Mouse (Mus musculus): ENCODE data around the gene Gna12. TPM values are rescaled to one million over a fixed set of nuclear protein-coding genes. Genes with fewer than 3 reads are reported as not detected.

The Gna12 gene
- polyA plus RNA-seq, 1 experiment from 2014 or later = 49.7 TPM

DNA sequence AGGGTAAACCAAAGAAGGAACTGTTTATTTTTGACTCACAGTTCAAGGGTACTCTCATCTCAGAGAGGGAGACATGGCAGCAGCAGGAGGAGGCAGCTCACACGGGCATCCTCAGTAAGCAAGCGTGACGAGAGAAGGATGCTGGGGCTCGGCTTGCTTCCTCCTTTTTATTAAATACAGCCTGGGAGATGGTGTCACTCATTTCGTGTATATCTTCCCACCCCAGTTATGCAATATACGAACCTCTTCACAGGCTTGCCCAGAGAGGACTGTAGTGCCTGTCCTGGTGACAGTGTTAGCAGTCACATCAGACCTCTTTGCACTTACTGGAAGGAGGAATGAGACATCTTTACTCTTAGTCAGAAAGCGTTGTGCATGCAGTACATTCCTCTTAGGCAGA is 109.5 kb downstream of the Gna12 start:
- H3K27ac ChIP-seq (ENCODE audit: low read depth, low read length) = no peak overlapping the region
- no peaks in the 10 kb centered on the region for H3K9me3 ChIP-seq (ENCODE audit: control insufficient read depth, low read length)
- H3K4me1 ChIP-seq (replicated peaks; ENCODE audit: control insufficient read depth, insufficient read depth, low read length) = no peaks in the 10 kb centered on the region
- H3K27me3 ChIP-seq (ENCODE audit: control insufficient read depth, insufficient read depth, low read length) = no peaks in the 10 kb centered on the region
- WGBS = 83% methylated on average over 7 of the region's 7 CpGs
- H3K4me2 ChIP-seq (ENCODE audit: low read depth, low read length, severe bottlenecking) = no peak overlapping the region
- H3K36me3 ChIP-seq (ENCODE audit: control insufficient read depth, insufficient read depth, low read length) = peaks cover 6% of the 10 kb centered on the region
- no peak overlapping the region for H3K9ac ChIP-seq (ENCODE audit: low read length)
- H3K4me3 ChIP-seq (ENCODE audit: low read depth, low read length) = no peak overlapping the region
- ATAC-seq (replicated peaks; ENCODE audit: low FRiP score) (no peak), DNase-seq (ENCODE audit: low spot score) (no peak)

DNA sequence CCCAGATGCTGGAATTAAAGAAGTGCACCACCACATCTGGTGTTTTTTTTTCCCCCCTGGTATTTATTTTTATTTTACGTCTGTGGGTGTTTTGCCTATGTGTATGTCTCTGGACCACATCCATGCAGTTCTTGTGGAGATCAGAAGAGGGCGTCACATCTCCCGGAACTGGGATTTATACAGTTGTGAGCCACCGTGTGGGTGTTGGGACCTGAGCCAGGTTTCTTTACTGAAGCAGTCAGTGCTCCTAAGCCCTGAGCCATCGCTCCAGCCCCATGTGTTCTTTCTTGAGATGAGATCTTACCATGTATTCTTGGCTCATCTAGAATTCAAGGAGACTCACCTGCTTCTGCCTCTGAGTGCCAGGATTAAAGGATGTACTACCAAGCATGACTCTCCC is 119.2 kb downstream of the Gna12 start:
- no peak for ATAC-seq (replicated peaks; ENCODE audit: low FRiP score)
- Histone ChIP-seq H3K36me3 (ENCODE audit: control insufficient read depth, insufficient read depth, low read length) (peaks cover 3% of the 10 kb centered on the region; the same call in 1 of the 2 replicates), H3K9ac (ENCODE audit: low read length) (no peak overlapping the region), H3K4me2 (ENCODE audit: low read depth, low read length, severe bottlenecking) (no peak overlapping the region), H3K9me3 (ENCODE audit: control insufficient read depth, low read length) (no peaks in the 10 kb centered on the region), H3K27me3 (ENCODE audit: control insufficient read depth, insufficient read depth, low read length) (no peaks in the 10 kb centered on the region), H3K27ac (ENCODE audit: low read depth, low read length) (no peak overlapping the region), H3K4me3 (ENCODE audit: low read depth, low read length) (no peak overlapping the region), H3K4me1 (replicated peaks; ENCODE audit: control insufficient read depth, insufficient read depth, low read length) (no peaks in the 10 kb centered on the region)
- WGBS = 83% methylated on average over 5 of the region's 5 CpGs
- DNase-seq (ENCODE audit: low spot score) = no peak

DNA sequence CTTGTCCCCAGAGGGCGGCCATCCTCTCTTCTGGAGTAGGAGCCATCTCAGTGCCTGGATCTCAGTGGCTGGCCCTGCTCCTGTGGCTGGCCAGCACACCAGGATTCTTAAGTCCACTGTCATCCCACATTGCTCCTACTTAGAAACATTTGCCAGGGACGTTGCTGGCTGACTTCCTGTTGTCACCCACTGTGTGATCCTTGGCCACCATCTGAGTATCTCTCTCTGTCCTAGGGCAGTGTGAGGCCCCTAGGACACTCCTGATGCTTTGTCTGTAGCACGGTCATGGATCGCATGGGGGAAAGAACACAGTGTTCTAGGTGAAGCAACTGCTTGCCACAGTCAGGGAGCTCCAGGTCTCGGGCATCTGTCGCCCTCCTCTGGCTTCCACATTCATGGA is 119.9 kb downstream of the Gna12 start:
- no peak for ATAC-seq (replicated peaks; ENCODE audit: low FRiP score)
- Histone ChIP-seq H3K9ac (ENCODE audit: low read length) (no peak overlapping the region), H3K9me3 (ENCODE audit: control insufficient read depth, low read length) (no peaks in the 10 kb centered on the region), H3K36me3 (ENCODE audit: control insufficient read depth, insufficient read depth, low read length) (peaks cover 3% of the 10 kb centered on the region; the same call in 1 of the 2 replicates), H3K4me1 (replicated peaks; ENCODE audit: control insufficient read depth, insufficient read depth, low read length) (peaks cover 2% of the 10 kb centered on the region; the same call in 1 of the 2 replicates), H3K27ac (ENCODE audit: low read depth, low read length) (no peak overlapping the region), H3K4me2 (ENCODE audit: low read depth, low read length, severe bottlenecking) (no peak overlapping the region), H3K27me3 (ENCODE audit: control insufficient read depth, insufficient read depth, low read length) (no peaks in the 10 kb centered on the region), H3K4me3 (ENCODE audit: low read depth, low read length) (no peak overlapping the region)
- DNase-seq (ENCODE audit: low spot score) = no peak
- 93% methylated on average over 6 of the region's 6 CpGs for WGBS

Other genes starting within 250 kb of the Gna12 start
- 41.8 and 45.4 TPM in 2 replicates for gene Lfng, start 223.1 kb downstream of the Gna12 start, polyA plus RNA-seq (2014; fragmentation: Nextera tagmentation; extraction: Ambion mirVana)
- 83.3 and 91.5 TPM in 2 replicates for gene Ttyh3, start 181.4 kb downstream of the Gna12 start, polyA plus RNA-seq (2014; fragmentation: Nextera tagmentation; extraction: Ambion mirVana)
- gene Iqce, start 128.1 kb downstream of the Gna12 start, polyA plus RNA-seq (2014; fragmentation: Nextera tagmentation; extraction: Ambion mirVana) = 28.6 and 31.0 TPM in 2 replicates
- gene Brat1, start 125.4 kb downstream of the Gna12 start, polyA plus RNA-seq (2014; fragmentation: Nextera tagmentation; extraction: Ambion mirVana) = 17.0 and 17.1 TPM in 2 replicates
- 0.93 and 0.96 TPM in 2 replicates for gene Amz1, start 106.3 kb downstream of the Gna12 start, polyA plus RNA-seq (2014; fragmentation: Nextera tagmentation; extraction: Ambion mirVana)
- 0.23 TPM in 1 of 2 replicates, not detected in the other for gene Card11, start 170.2 kb upstream of the Gna12 start, polyA plus RNA-seq (2014; fragmentation: Nextera tagmentation; extraction: Ambion mirVana)

Measured in forebrain, embryonic 11.5 days (tissue).